Mouse (Mus musculus) ES-E14 (cell line): ENCODE data around the gene Prrx2. TPM values are rescaled to one million over a fixed set of nuclear protein-coding genes. Genes with fewer than 3 reads are reported as not detected.
A peak's percentile ranks its signal among the peaks of the same experiment; 100 is the strongest.

Experiments used
- DNase-seq: peaks from one replicate; pipeline ENCODE4 v3.0.0-alpha.2; 2013; ENCODE audit warnings: low read depth, low spot score
- H3K27ac ChIP-seq: 2 replicates; pipeline ENCODE4 v1.5.1; 2012; ENCODE audit warnings: low read depth, mild to moderate bottlenecking, low read length, moderate library complexity, mixed read lengths; ENCODE audit not compliant: poor library complexity, insufficient read depth, severe bottlenecking
- H3K36me3 ChIP-seq: 2 replicates; pipeline ENCODE4 v1.6.1; 2012; ENCODE audit warnings: mild to moderate bottlenecking, low read length, moderate library complexity, mixed read lengths; ENCODE audit not compliant: control insufficient read depth, poor library complexity, insufficient read depth, severe bottlenecking
- H3K4me1 ChIP-seq, 2 experiments: fragments of 150-350 bp in 1 of 2; sonication (generic) in 1 of 2; 2 replicates each; pipeline ENCODE4 v1.6.1; 2012; ENCODE audit warnings: low read length in 2 of 2, mild to moderate bottlenecking in 1 of 2, mixed read lengths in 1 of 2; ENCODE audit not compliant: control insufficient read depth in 2 of 2, insufficient read depth in 2 of 2, poor library complexity in 1 of 2
- H3K4me3 ChIP-seq, 2 experiments: fragments of 150-350 bp in 1 of 2; sonication (generic) in 1 of 2; 2 replicates each; pipeline ENCODE4 v1.5.1; 2012; ENCODE audit warnings: low read length in 2 of 2, low read depth in 1 of 2, mild to moderate bottlenecking in 1 of 2, mixed read lengths in 1 of 2; ENCODE audit not compliant: insufficient read depth in 1 of 2, poor library complexity in 1 of 2, severe bottlenecking in 1 of 2
- H3K9ac ChIP-seq: 2 replicates; pipeline ENCODE4 v1.6.1; 2012; ENCODE audit warnings: low read depth, mild to moderate bottlenecking, low read length, mixed read lengths; ENCODE audit not compliant: poor library complexity, insufficient read depth, severe bottlenecking
- H3K9me3 ChIP-seq: fragments of 150-350 bp; sonication (generic); 2 replicates; pipeline ENCODE4 v1.6.1; 2012; ENCODE audit warnings: low read depth, mild to moderate bottlenecking, low read length; ENCODE audit not compliant: control insufficient read depth, insufficient read depth
- CHD2 ChIP-seq: IDR thresholded peaks from 2 replicates; pipeline ENCODE4 v1.6.1; 2014; ENCODE audit warnings: mild to moderate bottlenecking, low read depth, low read length, inconsistent platforms
- HCFC1 ChIP-seq: IDR thresholded peaks from 2 replicates; pipeline ENCODE4 v1.6.1; 2012; ENCODE audit warnings: low read length, inconsistent platforms, borderline replicate concordance; ENCODE audit not compliant: insufficient read depth
- MAFK ChIP-seq: IDR thresholded peaks from 2 replicates; pipeline ENCODE4 v1.6.1; 2014; ENCODE audit warnings: mild to moderate bottlenecking, low read depth, low read length, inconsistent platforms; ENCODE audit not compliant: insufficient read depth
- ZC3H11A ChIP-seq: IDR thresholded peaks from 2 replicates; pipeline ENCODE4 v1.6.1; 2012; ENCODE audit warnings: low read depth, mild to moderate bottlenecking, inconsistent platforms, low read length, borderline replicate concordance
- ZNF384 ChIP-seq: IDR thresholded peaks from 2 replicates; pipeline ENCODE4 v1.6.1; 2012; ENCODE audit warnings: low read depth, low read length, inconsistent platforms
- in situ Hi-C, 2 experiments: fragments of 600-800 bp; cut with MboI; formaldehyde crosslinking; loops; one replicate each; pipeline ENCODE4 v1.15.1; 2025; ENCODE audit warnings: low sequenced_read_pairs in 2 of 2, inconsistent platforms in 1 of 2; ENCODE audit not compliant: unreplicated experiment in 2 of 2
- total RNA-seq: library from RNA; depleted of rRNA; stranded (reverse); fragments of 300-350 nt; gene quantifications from 2 replicates; pipeline ENCODE4 v1.2.3, GENCODE M21; 2012

The Prrx2 gene
- total RNA-seq, 1 experiment, result 16.2 TPM

GRCm38 (mm10) chr2:30863574-30863973 is 28.8 kb downstream of the Prrx2 start:
- TF ChIP-seq CHD2, result no peak
- Histone ChIP-seq H3K9ac (no peak overlapping the region), H3K36me3 (no peaks in the 10 kb centered on the region), H3K4me1 (peaks cover 7 to 16% of the 10 kb centered on the region in 2 experiments), H3K9me3 (no peaks in the 10 kb centered on the region), H3K27ac (no peak overlapping the region), H3K4me3 (no peak overlapping the region)
- no peak for DNase-seq
- in situ Hi-C loops, result no loop called here

GRCm38 (mm10) chr2:30864968-30865381 is 30.2 kb downstream of the Prrx2 start:
- Histone ChIP-seq H3K4me1 (peaks cover 7 to 16% of the 10 kb centered on the region in 2 experiments), H3K9me3 (no peaks in the 10 kb centered on the region), H3K4me3 (peak overlapping the region; percentile 43 to 64; a peak in 3 of 4 replicates), H3K36me3 (no peaks in the 10 kb centered on the region), H3K27ac (no peak overlapping the region), H3K9ac (peak overlapping the region; percentile 29)
- in situ Hi-C loops, result no loop called here
- DNase-seq, result no peak
- TF ChIP-seq HCFC1, result no peak
- peak; percentile 76 for TF ChIP-seq MAFK
- no peak for TF ChIP-seq CHD2
- no peak for TF ChIP-seq ZNF384
- no peak for TF ChIP-seq ZC3H11A

GRCm38 (mm10) chr2:30865426-30865825 is 30.7 kb downstream of the Prrx2 start:
- in situ Hi-C loops, result no loop called here
- peaks cover 7 to 16% of the 10 kb centered on the region in 2 experiments for H3K4me1 ChIP-seq
- H3K36me3 ChIP-seq, result no peaks in the 10 kb centered on the region
- no peak overlapping the region for H3K9ac ChIP-seq
- H3K27ac ChIP-seq, result no peak overlapping the region
- DNase-seq, result no peak
- no peaks in the 10 kb centered on the region for H3K9me3 ChIP-seq
- H3K4me3 ChIP-seq, result peak overlapping the region; percentile 43 to 64; a peak in 3 of 4 replicates
- TF ChIP-seq ZC3H11A, result no peak
- no peak for TF ChIP-seq MAFK
- TF ChIP-seq HCFC1, result no peak
- TF ChIP-seq CHD2, result no peak
- no peak for TF ChIP-seq ZNF384

- DNase-seq, result no peak
- H3K27ac ChIP-seq, result no peak overlapping the region; the same call in 1 of the 2 replicates
- no peak overlapping the region for H3K4me3 ChIP-seq
- TF ChIP-seq CHD2 (no peak), MAFK (no peak), HCFC1 (no peak), ZNF384 (no peak), ZC3H11A (no peak)
- H3K4me1 ChIP-seq, result peaks cover 0 to 29% of the 10 kb centered on the region in 2 experiments; a peak in 3 of 4 replicates
- H3K9me3 ChIP-seq, result no peaks in the 10 kb centered on the region
- no peak overlapping the region for H3K9ac ChIP-seq
- no peaks in the 10 kb centered on the region for H3K36me3 ChIP-seq
- in situ Hi-C loops, result no loop called here
Observed at GRCm38 (mm10) chr2:30870863-30871262, 36.1 kb downstream of the Prrx2 start.

- Histone ChIP-seq H3K36me3 (no peaks in the 10 kb centered on the region), H3K27ac (no peak overlapping the region; the same call in 1 of the 2 replicates), H3K9me3 (no peaks in the 10 kb centered on the region), H3K4me3 (no peak overlapping the region), H3K9ac (no peak overlapping the region), H3K4me1 (peaks cover 0 to 34% of the 10 kb centered on the region in 2 experiments; a peak in 3 of 4 replicates)
- no peak for DNase-seq
- TF ChIP-seq HCFC1, result no peak
- TF ChIP-seq CHD2, result no peak
- TF ChIP-seq ZC3H11A, result no peak
- TF ChIP-seq MAFK, result no peak
- TF ChIP-seq ZNF384, result no peak
- in situ Hi-C loops, result no loop called here
Observed at GRCm38 (mm10) chr2:30872669-30873068, 37.9 kb downstream of the Prrx2 start.
